ENCODE assay signal across 11 mouse cellular contexts in genomic region chr4:145278724-145279370, GRCm38 (mm10). TPM values are rescaled to one million over a fixed set of nuclear protein-coding genes. Genes with fewer than 3 reads are reported as not detected.
DNase-seq lines count a peak whose midpoint lies in the region.
"Had no signal": no experiment of that assay in that cellular context is flagged by ENCODE, and none has a peak within 500 bp of the region (broad histone marks: within the 10 kb centered on the region; RNA-seq: fewer than 3 reads in every experiment).

No protein-coding gene starts in this region.

- DNase-seq in heart, adult 8-10 months (ENCODE audit: low spot score), result peak; percentile 48
- no peak for DNase-seq in heart, postnatal 4 days
- peak; percentile 43 for DNase-seq in ovary, adult 18-20 months (ENCODE audit: low spot score)
- DNase-seq in ovary, postnatal 10 days (ENCODE audit: low spot score), result no peak
- peak; percentile 54 for DNase-seq in lung, postnatal 10 days
- DNase-seq in left cerebral cortex, adult 8-10 months (ENCODE audit: low spot score in 2 of 2), result no peak
- no peak for DNase-seq in cerebellum, adult 18-20 months
- DNase-seq: cerebellum, adult 11-12 months; gastrocnemius, postnatal 14 days; right cerebral cortex, postnatal 4 days; thymus, postnatal 4 days had no signal

RNA-seq across cellular contexts. Expression of gene Tnfrsf1b, which starts 32.2 kb away (rescaled TPM):
- 1 to 10 TPM; 4.6 to 7.7 (median 5.3) TPM for total RNA-seq in heart, adult 8-10 months (2022)
- 1 to 10 TPM; 4.5 to 5.0 TPM for total RNA-seq in heart, postnatal 4 days (2021)
- total RNA-seq in left cerebral cortex, adult 8-10 months (2022), result 1 to 10 TPM; 2.5 to 4.4 (median 3.9) TPM

RNA-seq across cellular contexts. Expression of gene Tnfrsf8, which starts 36.1 kb away (rescaled TPM):
- under 1 TPM in 2 of 4 experiments, not detected in 2; 0.11 to 0.16 TPM for total RNA-seq in heart, adult 8-10 months (2022)
- under 1 TPM; 0.19 to 0.23 TPM for total RNA-seq in heart, postnatal 4 days (2021)
- 1 to 10 TPM; 1.2 to 1.7 (median 1.6) TPM for total RNA-seq in left cerebral cortex, adult 8-10 months (2022)

Comparison
In these comparisons a context has a peak if more than half of its experiments do, and no peak if none do; other contexts are left out.
1. DNase-seq: peak in heart, adult 8-10 months (single experiment), ovary, adult 18-20 months (single experiment) and lung, postnatal 10 days (single experiment); none in heart, postnatal 4 days (single experiment), ovary, postnatal 10 days (single experiment), left cerebral cortex, adult 8-10 months (0 of 2) and cerebellum, adult 18-20 months (0 of 2).